Mouse (Mus musculus): ENCODE measurements around the gene Twnk.

Gene Twnk

DNA sequence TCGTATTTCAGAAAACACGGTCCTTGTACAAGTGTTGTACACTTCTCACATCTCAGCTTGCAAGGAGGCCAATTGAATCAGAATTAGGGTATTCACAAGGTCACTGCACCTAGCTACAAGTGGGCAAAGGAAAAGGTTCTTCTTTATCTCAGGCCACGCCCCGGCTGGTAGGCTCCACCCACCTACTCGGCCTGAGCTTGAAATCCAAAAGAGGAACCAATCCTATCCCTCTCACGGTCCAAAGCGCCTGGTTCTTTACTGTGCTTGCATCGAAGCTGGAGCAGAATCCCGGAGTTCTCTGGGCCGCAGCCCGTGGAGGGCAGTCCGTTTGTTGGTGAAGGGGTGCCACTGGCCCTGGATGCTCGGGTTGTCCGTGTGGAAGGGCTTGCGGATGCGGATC, at the start of gene Twnk:
Gene Twnk (plus strand): TSS at position 220 of the 400 bp plus-strand sequence.
- POLR2A ChIA-PET, result interaction anchor here (0.5 to 8.6 kb wide), 54 partner anchors 8 to 1522 kb away, joined by 3 to 141 read pairs (median 4); partner anchors contain the start of genes Lzts2 (in 4 of the 4), Kazald1 (in 3 of the 4), Pdzd7 (in 2 of the 4) and Sema4g (in 2 of the 4)

DNA sequence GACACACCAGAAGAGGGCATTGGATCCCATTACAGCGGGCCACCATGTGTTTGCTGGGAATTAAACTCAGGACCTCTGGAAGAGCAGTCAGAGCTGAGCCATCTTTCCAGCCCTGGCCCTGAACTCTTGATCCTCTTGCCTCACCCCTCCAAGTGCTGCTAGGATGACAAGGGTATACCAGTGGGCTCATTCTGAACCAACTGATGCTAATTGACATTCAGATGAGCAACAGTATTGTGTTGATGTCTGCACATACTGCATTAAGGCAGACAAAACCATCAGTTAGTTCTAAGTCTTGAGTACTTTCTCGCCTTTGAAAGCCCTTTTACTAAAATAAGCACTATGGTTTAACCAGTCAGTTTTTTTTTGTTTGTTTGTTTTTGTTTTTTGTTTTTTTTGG, 45.8 kb upstream of the Twnk start:
- ChIA-PET POLR2A (interaction anchor here in 2 of 4 experiments (0.9 to 1.7 kb wide), 3 partner anchors 14 to 48 kb away, joined by 3 to 5 read pairs (median 4); no protein-coding TSS in a partner anchor), CTCF (interaction anchor here in 2 of 4 experiments (0.6 to 1.8 kb wide), 4 partner anchors 53 to 176 kb away, joined by 3 to 8 read pairs (median 4); no protein-coding TSS in a partner anchor)

More for the DNA sequence above, at the start of gene Twnk:
- CTCF ChIA-PET, result interaction anchor here (0.7 to 16.7 kb wide), 15 partner anchors 10 to 443 kb away, joined by 3 to 523 read pairs (median 6); partner anchors contain the start of genes Hif1an (in 1 of the 4), Kazald1 (in 1 of the 4), Lzts2 (in 1 of the 4) and Sema4g (in 1 of the 4)

DNA sequence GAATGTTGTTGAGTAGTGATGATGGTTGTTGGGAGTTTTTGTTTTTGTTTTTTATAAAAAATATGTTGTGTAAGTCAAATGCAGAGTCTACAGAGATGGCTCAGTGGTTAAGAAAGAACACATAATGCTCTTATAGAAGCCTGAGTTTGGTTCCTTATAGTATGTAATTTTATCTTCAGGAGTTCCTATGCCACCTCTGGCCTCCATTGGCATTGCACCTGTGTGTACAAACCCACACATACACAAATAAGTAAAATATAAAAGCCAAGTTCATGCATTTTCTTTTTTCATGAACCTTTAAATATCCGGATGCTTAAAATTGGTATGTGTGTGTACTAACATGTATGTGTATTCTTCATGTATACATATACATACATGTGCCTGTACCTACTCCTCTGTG, 39.5 kb upstream of the Twnk start:
- CTCF ChIA-PET, result interaction anchor here in 1 of 4 experiments (1.7 kb wide), 1 partner anchor 65 kb away, joined by 4 read pairs; no protein-coding TSS in a partner anchor

DNA sequence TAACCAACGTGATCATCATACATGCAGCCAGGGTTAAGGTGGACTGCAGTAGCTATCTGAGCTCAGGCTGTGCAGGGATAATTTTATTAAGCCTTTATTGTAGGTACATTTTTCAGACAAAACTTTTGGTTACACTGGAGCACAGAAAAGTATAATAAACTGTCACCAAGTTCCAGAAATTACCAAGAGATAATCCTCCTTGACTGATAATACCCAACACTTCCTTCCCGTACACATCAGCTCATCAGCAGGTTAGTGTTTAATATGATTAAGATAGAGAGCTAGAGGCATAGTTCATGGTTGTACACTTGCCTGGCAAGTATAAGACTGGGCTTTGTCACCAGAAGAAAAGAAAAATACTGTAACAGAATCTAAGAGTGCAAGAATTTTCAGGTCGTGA, 37.1 kb upstream of the Twnk start:
- POLR2A ChIA-PET, result interaction anchor here in 1 of 4 experiments (0.7 to 1.5 kb wide), 3 partner anchors 14 to 980 kb away, joined by 3 to 4 read pairs (median 3); no protein-coding TSS in a partner anchor
- CTCF ChIA-PET, result interaction anchor here in 1 of 4 experiments (0.6 to 1.4 kb wide), 2 partner anchors 79 to 1410 kb away, joined by 3 read pairs; partner anchors contain the start of gene Sfxn3

More for the DNA sequence above, 39.5 kb upstream of the Twnk start:
- POLR2A ChIA-PET, result no interaction called here

DNA sequence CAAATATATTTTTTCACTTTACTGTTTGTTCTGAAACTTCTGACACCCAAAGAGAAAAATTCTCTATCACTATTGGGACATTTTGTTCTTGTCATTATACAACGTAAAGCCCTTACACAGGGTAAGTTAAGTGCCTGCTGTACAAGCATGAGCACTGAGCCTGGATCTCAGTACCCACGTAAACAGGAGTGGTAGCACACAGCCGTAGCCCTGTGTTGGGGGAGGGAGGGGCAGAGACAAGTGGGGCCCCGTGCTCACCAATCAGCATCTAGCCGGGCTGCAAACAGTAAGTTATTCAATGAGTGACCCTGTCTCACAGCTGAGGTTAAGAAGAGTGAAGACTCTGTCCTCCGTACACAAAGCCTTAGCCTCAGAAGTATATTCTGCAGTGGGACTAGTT, 28.8 kb upstream of the Twnk start:
- POLR2A ChIA-PET, result interaction anchor here in 1 of 4 experiments (1.0 to 2.9 kb wide), 2 partner anchors 10 to 15 kb away, joined by 3 to 9 read pairs; no protein-coding TSS in a partner anchor
- CTCF ChIA-PET, result interaction anchor here in 3 of 4 experiments (0.7 to 1.5 kb wide), 3 partner anchors 54 to 87 kb away, joined by 3 to 6 read pairs (median 4); no protein-coding TSS in a partner anchor

DNA sequence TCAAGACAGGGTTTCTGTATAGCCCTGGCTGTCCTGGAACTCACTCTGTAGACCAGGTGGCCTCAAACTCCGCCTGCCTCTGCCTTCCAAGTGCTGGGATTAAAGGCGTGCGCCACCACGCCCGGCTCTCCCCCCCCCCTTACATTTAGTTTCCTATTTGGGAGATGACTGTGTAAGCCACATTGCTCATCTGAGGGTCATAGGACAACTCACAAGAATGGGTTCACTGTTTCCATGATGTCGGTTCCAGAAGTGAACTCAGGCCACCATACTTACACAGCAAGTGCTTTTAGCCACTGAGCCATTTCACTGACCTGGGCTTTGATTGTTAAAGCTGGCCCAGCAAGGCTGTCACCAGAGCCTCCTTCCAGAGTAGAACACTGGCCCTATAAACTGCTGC, 28.3 kb upstream of the Twnk start:
- POLR2A ChIA-PET, result interaction anchor here in 2 of 4 experiments (0.6 to 1.3 kb wide), 3 partner anchors 10 to 40 kb away, joined by 3 to 4 read pairs (median 4); no protein-coding TSS in a partner anchor
- CTCF ChIA-PET, result interaction anchor here in 2 of 4 experiments (0.7 to 1.5 kb wide), 2 partner anchors 54 to 87 kb away, joined by 4 to 6 read pairs; no protein-coding TSS in a partner anchor

DNA sequence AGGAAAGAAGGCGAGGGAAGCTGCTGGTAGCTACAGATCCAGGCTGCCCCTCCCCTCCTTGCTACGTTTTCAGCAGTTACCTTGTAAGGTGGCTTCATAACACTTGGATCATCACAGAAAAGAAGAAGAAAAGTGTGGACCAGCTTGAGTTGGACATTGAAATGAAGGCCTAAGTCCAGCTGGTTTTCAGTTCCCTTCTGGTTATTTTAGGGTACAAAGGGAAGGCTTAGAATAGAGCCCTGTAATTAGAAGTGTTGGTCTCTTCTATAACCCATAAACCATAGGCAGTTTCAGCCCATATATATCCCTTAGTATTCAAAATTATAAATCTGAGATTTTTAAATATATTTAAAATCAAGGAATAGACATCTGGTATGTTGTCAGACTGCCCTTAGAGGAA, 24.7 kb upstream of the Twnk start:
- ChIA-PET CTCF (interaction anchor here in 2 of 4 experiments (0.6 to 1.1 kb wide), 2 partner anchors 8 to 50 kb away, joined by 4 to 7 read pairs; no protein-coding TSS in a partner anchor), POLR2A (interaction anchor here in 2 of 4 experiments (0.7 to 1.7 kb wide), 3 partner anchors 14 to 36 kb away, joined by 3 to 4 read pairs (median 3); no protein-coding TSS in a partner anchor)

DNA sequence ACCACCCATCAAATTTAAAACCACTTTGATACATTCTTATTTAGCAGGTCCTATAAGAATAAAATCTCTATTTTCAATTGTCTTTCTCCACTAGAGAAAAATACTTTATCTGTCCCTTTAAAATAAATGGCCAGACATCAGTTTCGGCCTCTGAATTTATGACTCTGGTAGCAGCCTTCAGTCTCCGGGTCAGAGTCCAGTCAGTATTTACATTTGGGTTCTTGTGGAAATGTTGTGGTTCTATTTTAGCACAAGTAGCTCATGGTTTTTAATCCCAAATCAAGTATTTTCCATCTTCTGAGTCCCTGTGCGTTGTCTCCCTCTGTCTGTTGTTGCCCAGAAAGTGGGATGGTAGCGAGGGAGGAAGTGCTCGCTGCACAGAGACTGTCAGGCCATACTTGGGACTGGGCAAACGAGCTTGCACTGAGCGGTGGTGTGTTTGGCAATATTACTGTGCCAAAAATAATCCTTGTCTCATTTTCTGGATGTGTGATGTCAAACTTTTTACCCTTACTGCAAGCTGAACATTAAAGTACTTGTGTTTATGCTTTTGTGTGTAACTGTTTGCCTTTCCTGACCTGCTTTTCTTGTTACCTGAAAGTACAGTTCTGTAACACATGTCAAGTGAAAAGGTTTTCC, 22.9 kb upstream of the Twnk start:
- POLR2A ChIA-PET, result interaction anchor here in 2 of 4 experiments (0.7 to 2.1 kb wide), 10 partner anchors 9 to 226 kb away, joined by 3 to 8 read pairs (median 4); partner anchors contain the start of genes Lzts2 (in 1 of the 2) and Mrpl43 (in 1 of the 2)
- CTCF ChIA-PET, result interaction anchor here in 3 of 4 experiments (0.6 to 1.6 kb wide), 5 partner anchors 12 to 81 kb away, joined by 3 to 7 read pairs (median 6); partner anchors contain the start of gene Slf2 (in 1 of the 3)

DNA sequence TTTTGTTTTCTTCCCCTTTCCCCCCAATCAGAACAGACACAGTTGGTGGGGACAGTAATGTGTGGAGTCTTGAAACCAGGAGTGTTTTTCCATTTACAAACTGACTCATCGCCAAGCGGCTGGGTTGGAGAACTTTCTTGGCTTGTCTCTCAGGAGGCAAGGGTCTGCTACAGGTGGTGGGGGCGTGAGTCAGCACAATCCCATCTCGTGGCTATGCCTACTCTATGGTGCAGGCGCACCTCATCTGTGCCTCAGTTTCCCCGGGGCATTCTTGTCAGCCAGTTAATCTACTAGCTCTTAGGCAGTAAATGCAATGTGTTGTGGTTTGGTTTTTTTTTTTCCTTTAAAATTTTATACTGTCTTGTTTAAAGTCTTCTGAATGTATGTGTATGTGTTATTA, 22.1 kb upstream of the Twnk start:
- ChIA-PET CTCF (interaction anchor here (0.5 to 1.6 kb wide), 7 partner anchors 13 to 130 kb away, joined by 3 to 7 read pairs (median 6); partner anchors contain the start of gene Slf2 (in 1 of the 4)), POLR2A (interaction anchor here in 3 of 4 experiments (0.6 to 2.1 kb wide), 12 partner anchors 8 to 974 kb away, joined by 3 to 8 read pairs (median 4); partner anchors contain the start of genes Lzts2 (in 1 of the 3) and Mrpl43 (in 1 of the 3))

DNA sequence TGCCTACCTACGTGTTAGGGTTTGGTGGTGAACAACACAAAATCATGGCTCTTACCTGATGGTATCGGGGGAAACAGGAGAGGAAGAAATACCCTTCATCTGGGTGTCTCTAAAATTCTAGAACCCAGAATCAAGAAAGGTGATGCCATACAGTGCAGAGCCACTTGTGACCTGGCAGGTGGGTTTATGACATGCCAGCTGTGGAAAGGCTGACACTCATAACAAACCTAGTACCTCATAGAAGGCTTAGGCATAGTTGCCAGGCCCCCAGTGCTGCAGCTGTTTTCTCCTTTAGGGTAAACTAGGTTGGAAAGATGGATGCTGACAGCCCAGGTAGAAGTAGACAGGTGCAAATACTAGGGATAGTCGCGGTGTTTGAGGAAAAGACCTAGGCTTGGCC, 21.0 kb upstream of the Twnk start:
- POLR2A ChIA-PET, result interaction anchor here in 1 of 4 experiments (0.7 to 6.4 kb wide), 2 partner anchors 22 to 430 kb away, joined by 6 to 29 read pairs; partner anchors contain the start of genes Mrpl43 and Twnk
- CTCF ChIA-PET, result interaction anchor here in 2 of 4 experiments (1.1 to 3.5 kb wide), 2 partner anchors 46 to 47 kb away, joined by 5 to 19 read pairs; no protein-coding TSS in a partner anchor

DNA sequence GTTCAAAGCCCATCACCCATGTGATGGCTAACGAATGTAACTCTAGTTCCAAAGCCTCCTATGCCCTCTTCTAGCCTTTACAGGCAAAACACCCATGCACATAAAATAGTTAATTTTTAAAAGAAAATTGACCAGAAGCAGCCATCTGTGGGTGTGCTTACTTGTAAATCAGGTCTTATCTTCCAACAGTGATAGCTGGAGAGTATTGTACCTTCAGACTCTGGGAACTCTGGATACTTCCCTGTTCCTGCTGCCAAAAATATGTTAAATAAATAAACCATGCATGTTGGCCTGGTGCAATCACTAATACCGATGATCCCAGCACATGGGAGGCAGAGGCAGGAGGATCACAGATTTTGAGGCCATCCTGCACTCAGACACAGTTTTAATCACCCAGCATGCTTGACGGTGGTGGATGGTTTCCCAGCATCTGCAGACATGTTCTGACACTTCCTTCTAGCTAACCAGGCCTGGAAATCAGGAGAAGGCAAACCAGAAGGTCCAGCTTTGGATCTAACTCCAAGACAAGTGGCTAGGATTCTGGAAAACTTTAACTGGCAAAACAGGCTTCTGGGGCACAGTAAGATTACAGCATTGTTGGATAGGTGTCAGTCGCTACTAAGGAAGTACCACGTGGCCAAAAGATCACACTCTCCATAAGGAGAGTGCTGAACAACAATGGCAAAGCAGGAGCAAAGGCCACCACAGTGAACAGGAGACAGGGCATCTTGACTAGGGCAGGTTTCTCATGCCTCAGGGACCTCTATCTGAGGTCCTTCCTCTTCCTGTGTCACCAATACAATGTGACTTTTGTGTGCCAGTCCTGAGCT, 20.1 kb upstream of the Twnk start:
- ChIA-PET POLR2A (interaction anchor here in 2 of 4 experiments (1.4 to 6.4 kb wide), 7 partner anchors 10 to 91 kb away, joined by 4 to 29 read pairs (median 5); partner anchors contain the start of genes Lzts2 (in 2 of the 2), Mrpl43 (in 1 of the 2) and Twnk (in 1 of the 2)), CTCF (interaction anchor here in 3 of 4 experiments (0.6 to 3.5 kb wide), 5 partner anchors 45 to 421 kb away, joined by 3 to 19 read pairs (median 11); no protein-coding TSS in a partner anchor)

DNA sequence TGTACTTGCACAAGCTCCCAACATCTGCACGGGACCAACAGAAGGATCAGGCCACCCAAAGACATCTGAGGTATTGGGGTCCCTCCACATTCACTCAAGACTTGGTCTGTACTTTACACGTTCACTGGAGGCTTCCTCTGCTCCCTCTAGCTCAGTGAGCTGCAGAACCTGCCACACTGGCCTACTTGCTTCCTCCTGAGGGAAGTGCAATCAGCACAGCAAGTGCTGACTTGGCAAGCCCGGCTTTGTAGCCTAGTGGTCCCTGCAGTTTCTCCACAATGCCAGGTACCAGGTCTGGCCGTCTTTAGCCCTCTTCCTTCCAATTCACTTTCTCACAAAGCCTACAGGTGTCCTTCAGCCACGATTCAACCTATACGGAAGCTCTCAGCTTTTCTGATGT, 18.5 kb upstream of the Twnk start:
- POLR2A ChIA-PET, result interaction anchor here in 3 of 4 experiments (0.9 to 6.4 kb wide), 14 partner anchors 9 to 90 kb away, joined by 3 to 29 read pairs (median 4); partner anchors contain the start of genes Lzts2 (in 2 of the 3), Mrpl43 (in 1 of the 3), Slf2 (in 1 of the 3) and Twnk (in 1 of the 3)
- CTCF ChIA-PET, result interaction anchor here (1.8 to 3.5 kb wide), 4 partner anchors 43 to 44 kb away, joined by 5 to 19 read pairs (median 14); no protein-coding TSS in a partner anchor

DNA sequence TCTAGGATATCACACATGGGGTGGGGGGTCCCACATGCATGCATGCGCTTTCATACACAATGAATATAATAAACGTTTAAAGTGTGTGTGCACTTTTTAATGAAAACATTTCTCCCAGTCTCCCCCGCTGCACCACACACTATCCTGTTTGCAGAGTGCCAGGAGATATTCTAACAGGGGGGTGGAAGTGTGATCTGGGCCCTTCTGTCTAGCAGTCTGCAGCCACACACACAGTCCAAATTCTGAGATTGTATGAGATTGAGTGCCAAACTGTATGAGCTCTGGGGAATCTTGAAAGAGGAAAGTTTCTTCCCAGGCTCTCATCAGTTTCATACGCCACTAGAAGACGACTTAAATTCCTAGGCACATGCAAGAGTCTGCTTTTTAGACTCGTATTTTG, 17.6 kb upstream of the Twnk start:
- CTCF ChIA-PET, result interaction anchor here in 3 of 4 experiments (1.8 to 3.5 kb wide), 3 partner anchors 42 to 43 kb away, joined by 5 to 19 read pairs (median 11); no protein-coding TSS in a partner anchor
- POLR2A ChIA-PET, result interaction anchor here in 2 of 4 experiments (1.1 to 6.4 kb wide), 6 partner anchors 12 to 53 kb away, joined by 3 to 29 read pairs (median 8); partner anchors contain the start of genes Lzts2 (in 1 of the 2), Mrpl43 (in 1 of the 2) and Twnk (in 1 of the 2)

DNA sequence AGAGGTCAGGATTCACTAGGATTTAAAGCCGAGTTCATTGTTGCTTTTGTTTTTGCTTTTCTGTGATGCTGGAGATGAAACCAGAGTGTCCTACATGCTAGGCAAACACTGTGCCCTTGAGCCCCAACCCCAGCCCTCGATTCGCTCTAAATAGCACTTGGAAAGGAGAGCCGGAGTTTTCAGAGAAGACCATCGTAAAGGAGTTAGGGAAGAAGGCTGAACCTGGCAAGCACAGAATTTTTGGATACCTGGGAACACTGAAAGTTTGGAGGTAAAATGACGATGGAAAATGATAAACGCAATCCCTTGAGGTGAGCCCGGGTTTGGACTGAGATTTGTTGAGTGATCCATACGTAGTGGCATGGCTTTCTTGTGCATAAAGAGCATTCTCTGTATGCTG, 17.1 kb upstream of the Twnk start:
- CTCF ChIA-PET, result interaction anchor here in 3 of 4 experiments (0.7 to 4.7 kb wide), 7 partner anchors 14 to 43 kb away, joined by 3 to 28 read pairs (median 5); partner anchors contain the start of genes Mrpl43 (in 2 of the 3) and Twnk (in 1 of the 3)
- POLR2A ChIA-PET, result interaction anchor here in 2 of 4 experiments (0.9 to 6.4 kb wide), 7 partner anchors 18 to 53 kb away, joined by 3 to 29 read pairs (median 5); partner anchors contain the start of genes Mrpl43 (in 2 of the 2) and Twnk (in 2 of the 2)

DNA sequence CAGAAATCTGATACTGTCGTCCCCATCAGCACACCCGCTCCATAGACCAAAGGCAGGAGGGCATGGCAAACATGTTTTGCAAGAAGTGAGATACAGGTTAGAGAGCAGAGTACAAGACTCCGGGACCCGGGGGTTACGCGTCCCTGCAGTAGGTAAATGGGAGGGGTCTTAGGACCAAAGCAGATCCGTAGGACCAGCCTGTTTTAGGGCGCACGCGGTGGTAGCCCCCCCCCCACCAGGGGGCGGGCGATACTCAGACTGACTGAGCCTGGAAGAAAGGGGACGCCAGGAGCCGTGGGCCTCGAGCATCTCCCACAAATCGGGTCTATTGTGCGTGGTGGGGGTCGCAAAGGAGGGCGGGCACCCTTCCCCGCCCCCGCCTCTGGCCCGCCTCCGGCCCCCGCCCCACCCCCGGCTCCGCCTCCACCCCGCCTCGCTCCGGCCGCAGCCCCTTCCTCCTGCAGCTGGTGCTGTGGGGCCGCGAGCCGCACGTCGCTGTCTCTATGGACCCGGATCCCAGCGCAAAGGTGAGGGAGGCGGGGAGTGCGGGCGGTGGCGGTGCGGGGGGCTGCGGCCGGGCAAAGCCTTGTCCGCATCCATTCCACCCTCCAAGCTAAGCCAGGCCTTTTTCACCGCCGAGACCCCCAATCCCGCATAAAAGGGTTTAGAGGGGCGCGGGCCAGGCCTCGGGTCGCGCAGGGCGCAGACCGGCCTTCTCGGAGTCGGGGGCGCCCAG, 16.5 kb upstream of the Twnk start, which contains the start of gene Sema4g:
Gene Sema4g (plus strand): TSS at position 271 of the 736 bp plus-strand sequence.
- CTCF ChIA-PET, result interaction anchor here (0.6 to 4.7 kb wide), 14 partner anchors 8 to 1256 kb away, joined by 3 to 28 read pairs (median 4); partner anchors contain the start of genes Mrpl43 (in 2 of the 4) and Twnk (in 1 of the 4)
- POLR2A ChIA-PET, result interaction anchor here in 3 of 4 experiments (0.6 to 6.4 kb wide), 14 partner anchors 13 to 504 kb away, joined by 3 to 29 read pairs (median 4); partner anchors contain the start of genes Mrpl43 (in 2 of the 3), Twnk (in 2 of the 3) and Slf2 (in 1 of the 3)

All from embryonic stem cell, embryonic (primary cell).